Mouse (Mus musculus): ENCODE results near the gene Nup107. TPM values are rescaled to one million over a fixed set of nuclear protein-coding genes. Genes with fewer than 3 reads are reported as not detected.

Nup107 gene
- polyA plus RNA-seq, 1 experiment from 2014 or later, result 106 TPM

DNA sequence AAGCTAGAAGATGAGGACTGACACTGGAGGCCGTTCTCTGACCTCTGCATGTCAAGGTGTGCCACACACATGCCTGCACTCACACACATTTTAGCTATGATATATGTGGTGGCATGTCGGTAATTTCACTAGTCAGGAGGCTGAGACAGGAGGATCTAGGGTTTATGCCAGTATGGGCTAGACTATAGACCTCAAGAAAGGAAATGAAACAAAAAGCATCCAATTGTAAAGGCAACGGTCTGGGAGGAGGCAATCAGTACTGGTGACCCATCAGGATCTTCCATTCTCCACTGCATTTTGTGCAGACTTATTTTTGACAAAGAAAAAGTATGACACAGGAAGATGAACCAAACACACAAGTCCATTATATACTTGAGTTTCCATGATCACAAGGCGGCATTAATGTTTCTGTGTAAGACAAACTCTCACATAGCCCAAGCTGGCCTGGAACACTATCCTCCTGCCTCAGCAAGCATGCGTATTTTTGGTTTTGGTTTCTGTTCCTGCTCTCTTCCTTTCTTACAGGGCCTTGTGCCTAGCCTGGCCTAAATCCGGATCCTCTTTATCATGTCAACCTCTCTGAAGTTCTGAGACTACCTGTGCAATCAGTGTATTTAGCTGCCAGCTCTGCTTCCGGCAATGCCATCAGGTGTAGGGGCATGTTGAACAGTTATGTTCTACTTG lies 37.1 kb upstream of the Nup107 start:
- H3K27me3 ChIP-seq (ENCODE audit: control insufficient read depth, insufficient read depth, low read length), result no peaks in the 10 kb centered on the region
- no peaks in the 10 kb centered on the region for H3K4me1 ChIP-seq (ENCODE audit: control insufficient read depth, insufficient read depth, low read length)
- no peak overlapping the region for H3K4me2 ChIP-seq (ENCODE audit: low read depth, severe bottlenecking)
- H3K36me3 ChIP-seq (ENCODE audit: control insufficient read depth, insufficient read depth, low read length), result no peaks in the 10 kb centered on the region
- no peak for DNase-seq (ENCODE audit: low spot score)
- no peak for ATAC-seq (ENCODE audit: insufficient number of reproducible peaks, low FRiP score, low TSS enrichment, low read depth)
- H3K9ac ChIP-seq (ENCODE audit: low read length), result no peak overlapping the region
- H3K27ac ChIP-seq (replicated peaks; ENCODE audit: low read depth, low read length), result no peak overlapping the region
- 93% methylated on average over 7 of the region's 7 CpGs for WGBS
- H3K4me3 ChIP-seq (ENCODE audit: low read depth, low read length), result no peak overlapping the region
- H3K9me3 ChIP-seq (ENCODE audit: control insufficient read depth, low read length), result no peaks in the 10 kb centered on the region

DNA sequence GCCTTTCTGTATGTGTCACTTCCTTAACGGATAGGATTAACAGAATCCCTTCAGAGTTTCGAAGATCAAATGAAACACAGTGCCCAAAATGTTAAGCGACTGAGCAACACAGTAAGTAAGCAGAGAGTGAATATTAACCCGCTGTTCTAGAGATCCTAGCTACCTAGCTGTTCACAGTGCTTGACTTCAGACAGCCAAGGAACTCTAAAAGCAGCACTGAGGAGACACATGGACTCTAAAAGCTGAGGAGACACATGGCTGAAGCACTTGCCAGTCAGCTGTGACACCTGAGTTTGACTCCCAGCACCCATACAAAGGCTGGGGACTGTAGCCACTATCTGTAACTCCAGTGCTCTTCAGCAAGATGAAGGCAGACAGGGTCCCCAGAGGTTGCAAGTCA lies 36.5 kb upstream of the Nup107 start:
- no peak for ATAC-seq (ENCODE audit: insufficient number of reproducible peaks, low FRiP score, low TSS enrichment, low read depth)
- no peak overlapping the region for H3K4me3 ChIP-seq (ENCODE audit: low read depth, low read length)
- no peaks in the 10 kb centered on the region for H3K27me3 ChIP-seq (ENCODE audit: control insufficient read depth, insufficient read depth, low read length)
- H3K4me1 ChIP-seq (ENCODE audit: control insufficient read depth, insufficient read depth, low read length), result no peaks in the 10 kb centered on the region
- H3K27ac ChIP-seq (replicated peaks; ENCODE audit: low read depth, low read length), result no peak overlapping the region
- no peak for DNase-seq (ENCODE audit: low spot score)
- WGBS, result 87% methylated on average over 4 of the region's 4 CpGs
- H3K36me3 ChIP-seq (ENCODE audit: control insufficient read depth, insufficient read depth, low read length), result peaks cover 4% of the 10 kb centered on the region; the same call in 1 of the 2 replicates
- no peak overlapping the region for H3K4me2 ChIP-seq (ENCODE audit: low read depth, severe bottlenecking)
- H3K9me3 ChIP-seq (ENCODE audit: control insufficient read depth, low read length), result no peaks in the 10 kb centered on the region
- H3K9ac ChIP-seq (ENCODE audit: low read length), result no peak overlapping the region

DNA sequence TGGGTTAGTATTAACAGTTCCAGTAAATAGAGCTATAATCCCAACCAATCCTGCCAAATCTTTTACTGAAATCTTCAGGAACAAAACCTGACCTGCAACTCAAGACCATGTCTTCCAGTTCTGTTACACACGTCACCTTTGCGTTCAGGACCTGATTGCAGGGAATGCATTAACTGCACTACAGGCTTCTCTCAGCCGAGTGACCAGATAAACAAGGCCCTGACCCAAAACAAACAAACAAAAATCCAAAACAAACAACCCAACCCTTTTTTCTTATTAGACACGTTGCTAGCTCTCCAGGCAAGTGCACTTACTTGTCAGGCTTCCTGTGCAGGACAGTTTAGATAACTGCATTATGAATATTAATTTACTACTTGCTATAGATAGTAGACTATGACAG lies 36.0 kb upstream of the Nup107 start:
- H3K4me1 ChIP-seq (ENCODE audit: control insufficient read depth, insufficient read depth, low read length), result no peaks in the 10 kb centered on the region
- H3K9ac ChIP-seq (ENCODE audit: low read length), result no peak overlapping the region
- peaks cover 5% of the 10 kb centered on the region for H3K36me3 ChIP-seq (ENCODE audit: control insufficient read depth, insufficient read depth, low read length)
- no peak overlapping the region for H3K27ac ChIP-seq (replicated peaks; ENCODE audit: low read depth, low read length)
- H3K27me3 ChIP-seq (ENCODE audit: control insufficient read depth, insufficient read depth, low read length), result no peaks in the 10 kb centered on the region
- H3K4me3 ChIP-seq (ENCODE audit: low read depth, low read length), result no peak overlapping the region
- H3K4me2 ChIP-seq (ENCODE audit: low read depth, severe bottlenecking), result no peak overlapping the region
- WGBS, result 67% methylated on average over 4 of the region's 4 CpGs
- H3K9me3 ChIP-seq (ENCODE audit: control insufficient read depth, low read length), result no peaks in the 10 kb centered on the region
- no peak for DNase-seq (ENCODE audit: low spot score)
- no peak for ATAC-seq (ENCODE audit: insufficient number of reproducible peaks, low FRiP score, low TSS enrichment, low read depth)

DNA sequence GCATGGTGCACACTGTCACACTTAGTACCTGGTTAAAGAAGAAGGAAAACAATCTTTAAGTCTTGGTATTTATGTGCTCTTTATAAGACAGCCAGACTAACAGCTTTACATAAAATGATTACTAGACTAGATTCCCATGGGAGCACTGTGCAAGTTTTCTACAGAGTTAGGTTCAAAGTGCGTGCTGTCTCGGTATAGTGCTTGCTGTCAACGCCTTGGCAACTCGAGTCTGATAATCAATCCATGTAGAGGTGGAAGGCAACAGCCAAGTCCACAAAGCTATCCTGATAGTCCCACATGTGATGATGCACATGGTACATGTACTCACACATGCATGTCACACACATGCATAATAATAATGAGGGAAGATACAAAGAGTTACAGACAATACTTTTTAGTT lies 32.1 kb upstream of the Nup107 start:
- no peak overlapping the region for H3K27ac ChIP-seq (replicated peaks; ENCODE audit: low read depth, low read length)
- H3K27me3 ChIP-seq (ENCODE audit: control insufficient read depth, insufficient read depth, low read length), result no peaks in the 10 kb centered on the region
- peaks cover 6% of the 10 kb centered on the region for H3K36me3 ChIP-seq (ENCODE audit: control insufficient read depth, insufficient read depth, low read length)
- WGBS, result 85% methylated on average over 4 of the region's 4 CpGs
- no peak overlapping the region for H3K4me3 ChIP-seq (ENCODE audit: low read depth, low read length)
- H3K9me3 ChIP-seq (ENCODE audit: control insufficient read depth, low read length), result no peaks in the 10 kb centered on the region
- ATAC-seq (ENCODE audit: insufficient number of reproducible peaks, low FRiP score, low TSS enrichment, low read depth), result no peak
- no peak for DNase-seq (ENCODE audit: low spot score)
- no peak overlapping the region for H3K9ac ChIP-seq (ENCODE audit: low read length)
- H3K4me2 ChIP-seq (ENCODE audit: low read depth, severe bottlenecking), result no peak overlapping the region
- H3K4me1 ChIP-seq (ENCODE audit: control insufficient read depth, insufficient read depth, low read length), result no peaks in the 10 kb centered on the region

DNA sequence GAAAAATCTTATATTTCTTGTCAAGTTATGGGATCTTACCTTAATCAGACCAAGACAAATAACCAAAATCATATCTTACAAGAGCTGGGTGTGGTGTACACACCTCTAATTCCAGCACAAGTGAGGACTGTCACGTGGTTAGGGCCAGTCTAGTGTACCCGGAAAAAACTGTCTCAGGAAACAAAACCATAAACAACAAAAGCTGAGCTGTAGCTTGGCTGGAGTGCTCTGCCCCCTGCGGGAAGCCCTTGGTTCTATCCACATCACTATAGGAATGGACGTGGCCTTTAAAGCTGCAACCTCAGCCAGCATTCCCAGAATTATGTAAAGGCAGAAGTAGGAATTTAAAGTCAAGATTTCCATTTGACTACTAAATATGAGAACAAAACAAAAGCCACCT lies 31.6 kb upstream of the Nup107 start:
- no peaks in the 10 kb centered on the region for H3K4me1 ChIP-seq (ENCODE audit: control insufficient read depth, insufficient read depth, low read length)
- no peak overlapping the region for H3K27ac ChIP-seq (replicated peaks; ENCODE audit: low read depth, low read length)
- H3K4me2 ChIP-seq (ENCODE audit: low read depth, severe bottlenecking), result no peak overlapping the region
- H3K27me3 ChIP-seq (ENCODE audit: control insufficient read depth, insufficient read depth, low read length), result no peaks in the 10 kb centered on the region
- H3K9ac ChIP-seq (ENCODE audit: low read length), result no peak overlapping the region
- H3K36me3 ChIP-seq (ENCODE audit: control insufficient read depth, insufficient read depth, low read length), result peaks cover 6% of the 10 kb centered on the region
- H3K9me3 ChIP-seq (ENCODE audit: control insufficient read depth, low read length), result no peaks in the 10 kb centered on the region
- DNase-seq (ENCODE audit: low spot score) (no peak), ATAC-seq (ENCODE audit: insufficient number of reproducible peaks, low FRiP score, low TSS enrichment, low read depth) (no peak)
- WGBS, result 90% methylated on average over 4 of the region's 4 CpGs
- no peak overlapping the region for H3K4me3 ChIP-seq (ENCODE audit: low read depth, low read length)

DNA sequence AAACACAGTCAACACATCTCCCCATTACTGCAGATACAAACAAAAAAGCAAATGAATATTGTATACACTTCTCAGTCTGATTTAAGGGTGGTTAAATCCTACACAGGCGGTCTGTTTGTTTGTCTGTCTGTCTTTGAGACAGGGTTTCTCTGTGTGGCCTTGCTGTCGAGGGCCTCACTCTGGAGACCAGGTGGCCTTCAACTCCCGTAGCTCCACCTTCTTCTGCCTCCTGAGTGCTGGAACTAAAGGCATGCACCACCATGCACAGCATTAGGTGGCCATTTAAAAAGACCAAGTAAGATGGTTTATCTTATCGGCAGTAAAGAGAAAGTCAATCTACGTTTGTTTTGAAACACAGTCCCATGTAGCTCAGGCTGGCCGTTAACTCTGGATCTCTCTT lies 30.8 kb upstream of the Nup107 start:
- no peak overlapping the region for H3K27ac ChIP-seq (replicated peaks; ENCODE audit: low read depth, low read length)
- no peaks in the 10 kb centered on the region for H3K4me1 ChIP-seq (ENCODE audit: control insufficient read depth, insufficient read depth, low read length)
- peaks cover 8% of the 10 kb centered on the region for H3K36me3 ChIP-seq (ENCODE audit: control insufficient read depth, insufficient read depth, low read length)
- no peak for DNase-seq (ENCODE audit: low spot score)
- no peak overlapping the region for H3K9ac ChIP-seq (ENCODE audit: low read length)
- H3K27me3 ChIP-seq (ENCODE audit: control insufficient read depth, insufficient read depth, low read length), result no peaks in the 10 kb centered on the region
- WGBS, result 88% methylated on average over 6 of the region's 6 CpGs
- no peak overlapping the region for H3K4me3 ChIP-seq (ENCODE audit: low read depth, low read length)
- no peaks in the 10 kb centered on the region for H3K9me3 ChIP-seq (ENCODE audit: control insufficient read depth, low read length)
- no peak for ATAC-seq (ENCODE audit: insufficient number of reproducible peaks, low FRiP score, low TSS enrichment, low read depth)
- no peak overlapping the region for H3K4me2 ChIP-seq (ENCODE audit: low read depth, severe bottlenecking)

DNA sequence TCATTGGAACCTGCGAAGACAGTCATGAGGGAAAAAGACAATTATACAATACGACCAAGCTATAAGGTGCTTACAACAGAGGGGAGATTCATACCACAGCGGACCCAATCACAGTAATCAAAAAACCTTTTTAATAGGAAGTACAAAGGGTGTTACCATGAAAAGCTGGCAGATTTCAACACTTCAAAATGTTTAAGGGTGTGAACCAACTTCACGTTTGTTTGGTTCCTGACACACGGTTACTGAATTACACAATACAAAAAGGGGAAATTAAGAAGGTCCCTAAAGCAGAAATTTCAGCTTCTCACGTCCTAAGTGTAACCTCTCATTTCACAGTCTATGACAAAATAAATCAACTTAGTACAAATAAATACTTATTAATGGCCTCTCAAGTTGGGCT lies 26.1 kb upstream of the Nup107 start:
- no peak for ATAC-seq (ENCODE audit: insufficient number of reproducible peaks, low FRiP score, low TSS enrichment, low read depth)
- 88% methylated on average over 6 of the region's 6 CpGs for WGBS
- H3K36me3 ChIP-seq (ENCODE audit: control insufficient read depth, insufficient read depth, low read length), result peaks cover 6% of the 10 kb centered on the region

DNA sequence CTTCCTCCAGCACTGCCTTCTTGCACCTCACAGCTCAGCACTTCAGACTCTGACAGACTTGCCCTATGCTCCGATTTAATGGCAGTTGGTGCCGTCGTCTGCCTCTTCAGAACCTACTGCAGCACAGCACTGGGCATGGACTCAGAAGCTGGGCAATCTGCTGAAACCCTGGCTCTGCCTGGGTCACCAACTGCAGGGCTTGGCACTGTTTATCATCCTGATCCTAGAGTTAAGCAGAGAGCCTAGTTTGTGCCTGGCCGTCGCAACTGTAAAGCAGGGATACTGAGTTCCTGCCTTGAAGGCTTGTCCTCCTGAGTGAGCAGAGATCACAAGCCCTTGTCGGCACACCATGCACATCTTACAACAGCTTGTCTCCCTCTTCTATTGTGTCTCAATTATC lies 24.2 kb upstream of the Nup107 start:
- Histone ChIP-seq H3K4me2 (ENCODE audit: low read depth, severe bottlenecking) (no peak overlapping the region), H3K27me3 (ENCODE audit: control insufficient read depth, insufficient read depth, low read length) (no peaks in the 10 kb centered on the region), H3K9me3 (ENCODE audit: control insufficient read depth, low read length) (no peaks in the 10 kb centered on the region), H3K4me1 (ENCODE audit: control insufficient read depth, insufficient read depth, low read length) (no peaks in the 10 kb centered on the region), H3K9ac (ENCODE audit: low read length) (no peak overlapping the region), H3K27ac (replicated peaks; ENCODE audit: low read depth, low read length) (no peak overlapping the region), H3K4me3 (ENCODE audit: low read depth, low read length) (no peak overlapping the region), H3K36me3 (ENCODE audit: control insufficient read depth, insufficient read depth, low read length) (peaks cover 5% of the 10 kb centered on the region)
- ATAC-seq (ENCODE audit: insufficient number of reproducible peaks, low FRiP score, low TSS enrichment, low read depth) (no peak), DNase-seq (ENCODE audit: low spot score) (no peak)
- WGBS, result 95% methylated on average over 6 of the region's 6 CpGs

More for the DNA sequence above, 26.1 kb upstream of the Nup107 start:
- Histone ChIP-seq H3K27me3 (ENCODE audit: control insufficient read depth, insufficient read depth, low read length) (no peaks in the 10 kb centered on the region), H3K4me3 (ENCODE audit: low read depth, low read length) (no peak overlapping the region), H3K9ac (ENCODE audit: low read length) (no peak overlapping the region), H3K9me3 (ENCODE audit: control insufficient read depth, low read length) (no peaks in the 10 kb centered on the region), H3K4me2 (ENCODE audit: low read depth, severe bottlenecking) (no peak overlapping the region), H3K4me1 (ENCODE audit: control insufficient read depth, insufficient read depth, low read length) (no peaks in the 10 kb centered on the region), H3K27ac (replicated peaks; ENCODE audit: low read depth, low read length) (no peak overlapping the region)
- DNase-seq (ENCODE audit: low spot score), result no peak

DNA sequence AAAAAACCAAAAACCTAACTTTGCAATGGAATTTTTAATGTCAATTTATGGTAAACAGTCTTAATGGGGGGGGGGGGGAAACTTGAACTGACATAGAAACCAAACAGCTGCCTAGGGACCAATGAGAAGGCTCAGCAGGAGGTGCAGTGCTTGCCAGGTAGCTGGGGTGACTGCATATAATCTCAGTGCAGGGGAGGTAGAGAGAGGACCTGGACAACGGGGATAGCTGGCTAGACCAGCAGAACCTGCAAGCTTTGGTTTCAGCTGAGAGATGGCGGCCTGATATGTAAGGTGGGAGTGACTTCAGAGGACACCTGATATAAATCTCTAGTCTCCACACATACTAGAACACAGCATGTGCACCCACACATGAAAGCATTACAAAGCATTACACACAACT lies 20.0 kb upstream of the Nup107 start:
- DNase-seq (ENCODE audit: low spot score) (no peak), ATAC-seq (ENCODE audit: insufficient number of reproducible peaks, low FRiP score, low TSS enrichment, low read depth) (no peak)
- no peaks in the 10 kb centered on the region for H3K9me3 ChIP-seq (ENCODE audit: control insufficient read depth, low read length)
- H3K9ac ChIP-seq (ENCODE audit: low read length), result no peak overlapping the region
- H3K27ac ChIP-seq (replicated peaks; ENCODE audit: low read depth, low read length), result no peak overlapping the region
- no peaks in the 10 kb centered on the region for H3K4me1 ChIP-seq (ENCODE audit: control insufficient read depth, insufficient read depth, low read length)
- H3K4me3 ChIP-seq (ENCODE audit: low read depth, low read length), result no peak overlapping the region
- no peak overlapping the region for H3K4me2 ChIP-seq (ENCODE audit: low read depth, severe bottlenecking)
- H3K36me3 ChIP-seq (ENCODE audit: control insufficient read depth, insufficient read depth, low read length), result no peaks in the 10 kb centered on the region
- WGBS, result 96% methylated on average over 2 of the region's 2 CpGs
- no peaks in the 10 kb centered on the region for H3K27me3 ChIP-seq (ENCODE audit: control insufficient read depth, insufficient read depth, low read length)

Data from limb, embryonic 11.5 days (tissue).